Mouse (Mus musculus): ENCODE measurements around the gene Neu3. TPM values are rescaled to one million over a fixed set of nuclear protein-coding genes. Genes with fewer than 3 reads are reported as not detected.

Gene Neu3
- polyA plus RNA-seq (2015; fragmentation: Illumina TruSeq; extraction: RNeasy Lipid Tissue Mini Kit (QIAGEN cat#74804); ENCODE audit: insufficient read depth, low read depth, low replicate concordance) = 1.5 TPM

GRCm38 (mm10) chr7:99828083-99828570, at the start of gene Neu3:
Neu3 (minus strand) TSS chr7:99828417.

GRCm38 (mm10) chr7:99863362-99863761, 35.1 kb upstream of the Neu3 start, which contains the start of gene Spcs2:
Spcs2 (minus strand) TSS chr7:99863462.

GRCm38 (mm10) chr7:99858813-99859585, 30.8 kb upstream of the Neu3 start, which contains the start of gene Xrra1:
Xrra1 (plus strand) TSS chr7:99859116.

DNA sequence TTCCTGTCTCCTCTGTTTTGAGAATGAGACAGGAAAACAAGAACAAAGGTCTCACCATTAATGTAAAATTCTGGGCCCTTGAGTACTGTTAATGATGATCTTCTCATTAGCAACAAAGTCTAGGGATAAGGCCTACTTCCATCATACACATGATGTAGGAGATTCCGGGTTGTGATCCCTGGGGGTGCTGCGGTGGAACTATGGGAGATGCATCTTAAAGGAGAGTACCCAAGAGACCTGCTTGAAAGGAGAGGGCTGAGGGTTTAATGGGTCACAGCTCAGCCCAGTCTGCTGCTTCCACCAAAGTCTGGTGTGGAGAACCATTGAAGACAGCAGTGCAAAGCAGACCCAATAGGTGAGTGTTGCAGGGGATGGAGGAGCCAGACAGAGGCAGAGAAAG, 65.0 kb downstream of the Neu3 start, which contains the start of gene Olfr521:
TSS of gene Olfr521 (plus strand) at position 301 of the 400 bp plus-strand sequence.

Other genes with a start within 250 kb of the Neu3 start
- gene Tpbgl, start 201.3 kb downstream of the Neu3 start, polyA plus RNA-seq (2015; fragmentation: Illumina TruSeq; extraction: RNeasy Lipid Tissue Mini Kit (QIAGEN cat#74804); ENCODE audit: insufficient read depth, low read depth, low replicate concordance) = 2.0 TPM
- 9.9 TPM for gene Slco2b1, start 117.1 kb downstream of the Neu3 start, polyA plus RNA-seq (2015; fragmentation: Illumina TruSeq; extraction: RNeasy Lipid Tissue Mini Kit (QIAGEN cat#74804); ENCODE audit: insufficient read depth, low read depth, low replicate concordance)
- gene Olfr520, start 98.1 kb downstream of the Neu3 start, polyA plus RNA-seq (2015; fragmentation: Illumina TruSeq; extraction: RNeasy Lipid Tissue Mini Kit (QIAGEN cat#74804); ENCODE audit: insufficient read depth, low read depth, low replicate concordance) = not detected
- not detected for gene Olfr521, start 64.9 kb downstream of the Neu3 start, polyA plus RNA-seq (2015; fragmentation: Illumina TruSeq; extraction: RNeasy Lipid Tissue Mini Kit (QIAGEN cat#74804); ENCODE audit: insufficient read depth, low read depth, low replicate concordance)
- gene Xrra1, start 30.7 kb upstream of the Neu3 start, polyA plus RNA-seq (2015; fragmentation: Illumina TruSeq; extraction: RNeasy Lipid Tissue Mini Kit (QIAGEN cat#74804); ENCODE audit: insufficient read depth, low read depth, low replicate concordance) = not detected
- gene Spcs2, start 35.0 kb upstream of the Neu3 start, polyA plus RNA-seq (2015; fragmentation: Illumina TruSeq; extraction: RNeasy Lipid Tissue Mini Kit (QIAGEN cat#74804); ENCODE audit: insufficient read depth, low read depth, low replicate concordance) = 41.1 TPM
- gene Rnf169, start 152.0 kb upstream of the Neu3 start, polyA plus RNA-seq (2015; fragmentation: Illumina TruSeq; extraction: RNeasy Lipid Tissue Mini Kit (QIAGEN cat#74804); ENCODE audit: insufficient read depth, low read depth, low replicate concordance) = 3.9 TPM
- gene Chrdl2, start 177.8 kb upstream of the Neu3 start, polyA plus RNA-seq (2015; fragmentation: Illumina TruSeq; extraction: RNeasy Lipid Tissue Mini Kit (QIAGEN cat#74804); ENCODE audit: insufficient read depth, low read depth, low replicate concordance) = 1.7 TPM